Mouse (Mus musculus): ENCODE results near the gene Lyst. TPM values are rescaled to one million over a fixed set of nuclear protein-coding genes. Genes with fewer than 3 reads are reported as not detected.

The Lyst gene
- polyA plus RNA-seq, 1 experiment: 0.46 TPM

GRCm38 (mm10) chr13:13567640-13568039 lies 22.6 kb upstream of the Lyst start:
- no peak for TF ChIP-seq GATA1 (IDR thresholded peaks at IDR 0.05; ENCODE audit: low read length)

GRCm38 (mm10) chr13:13568824-13569223 lies 21.4 kb upstream of the Lyst start:
- TF ChIP-seq GATA1 (IDR thresholded peaks at IDR 0.05; ENCODE audit: low read length): no peak

GRCm38 (mm10) chr13:13569603-13570002 lies 20.6 kb upstream of the Lyst start:
- no peak for TF ChIP-seq GATA1 (IDR thresholded peaks at IDR 0.05; ENCODE audit: low read length)

GRCm38 (mm10) chr13:13572060-13572835 lies 17.9 kb upstream of the Lyst start:
- no peak for TF ChIP-seq GATA1 (IDR thresholded peaks at IDR 0.05; ENCODE audit: low read length)

GRCm38 (mm10) chr13:13572941-13573340 lies 17.3 kb upstream of the Lyst start:
- TF ChIP-seq GATA1 (IDR thresholded peaks at IDR 0.05; ENCODE audit: low read length): no peak

- TF ChIP-seq GATA1 (IDR thresholded peaks at IDR 0.05; ENCODE audit: low read length): no peak
These were observed 16.5 kb upstream of the Lyst start for GRCm38 (mm10) chr13:13573572-13574257.

GRCm38 (mm10) chr13:13574258-13574870 lies 15.8 kb upstream of the Lyst start:
- no peak for TF ChIP-seq GATA1 (IDR thresholded peaks at IDR 0.05; ENCODE audit: low read length)

- TF ChIP-seq GATA1 (IDR thresholded peaks at IDR 0.05; ENCODE audit: low read length): no peak
These were observed 15.1 kb upstream of the Lyst start for GRCm38 (mm10) chr13:13575106-13575505.

GRCm38 (mm10) chr13:13576469-13577205 lies 13.6 kb upstream of the Lyst start:
- no peak for TF ChIP-seq GATA1 (IDR thresholded peaks at IDR 0.05; ENCODE audit: low read length)

- TF ChIP-seq GATA1 (IDR thresholded peaks at IDR 0.05; ENCODE audit: low read length): no peak
These were observed 8.2 kb upstream of the Lyst start for GRCm38 (mm10) chr13:13581988-13582387.

- TF ChIP-seq GATA1 (IDR thresholded peaks at IDR 0.05; ENCODE audit: low read length): no peak
These were observed 6.7 kb upstream of the Lyst start for GRCm38 (mm10) chr13:13583473-13583872.

- no peak for TF ChIP-seq GATA1 (IDR thresholded peaks at IDR 0.05; ENCODE audit: low read length)
These were observed 2.5 kb upstream of the Lyst start for GRCm38 (mm10) chr13:13587653-13588184.

- TF ChIP-seq GATA1 (IDR thresholded peaks at IDR 0.05; ENCODE audit: low read length): no peak
These were observed 1.7 kb upstream of the Lyst start for GRCm38 (mm10) chr13:13588518-13588917.

GRCm38 (mm10) chr13:13589032-13589431 lies 1.2 kb upstream of the Lyst start:
- no peak for TF ChIP-seq GATA1 (IDR thresholded peaks at IDR 0.05; ENCODE audit: low read length)

- TF ChIP-seq GATA1 (IDR thresholded peaks at IDR 0.05; ENCODE audit: low read length): no peak
These were observed 1.7 kb downstream of the Lyst start for GRCm38 (mm10) chr13:13591892-13592291.
